Mouse (Mus musculus): ENCODE data around the gene 1700021F05Rik.

GRCm38 (mm10) chr10:43541153-43541544 lies 355 bp upstream of the 1700021F05Rik start:
- TF ChIP-seq CTCF (IDR thresholded peaks at IDR 0.05; ENCODE audit: low read depth): no peak
- TF ChIP-seq EP300 (IDR thresholded peaks at IDR 0.05; ENCODE audit: low read depth): no peak

All from liver, postnatal 0 days (tissue).